Mouse (Mus musculus): Measurements from ENCODE around the gene 4930562C15Rik.

DNA sequence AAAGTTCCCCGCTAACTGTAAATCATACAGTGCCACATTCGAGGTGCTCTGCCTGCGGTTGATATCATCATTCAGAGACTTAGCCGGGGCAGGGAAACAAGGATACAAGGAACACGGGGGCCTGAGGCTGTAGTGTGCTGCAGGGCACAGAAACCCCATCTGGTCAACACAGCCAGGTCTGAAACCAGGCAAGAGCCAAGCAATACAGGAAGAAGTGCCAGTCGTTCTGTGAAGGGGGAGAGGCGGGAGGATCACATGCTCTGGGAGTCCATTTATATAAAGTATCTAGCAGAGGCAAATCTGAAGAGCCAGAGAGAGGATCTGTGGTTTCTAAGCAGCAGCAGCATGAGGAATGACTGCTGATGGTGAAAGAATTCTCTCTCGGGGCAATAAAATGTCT, 5.0 kb downstream of the 4930562C15Rik start:
- TF ChIP-seq POLR2A (IDR thresholded peaks at IDR 0.05; ENCODE audit: low read depth, low read length), result no peak
- no peak for TF ChIP-seq CTCF (IDR thresholded peaks at IDR 0.05; ENCODE audit: borderline replicate concordance, insufficient read depth, low read length)
